Mouse (Mus musculus) right cerebral cortex, postnatal 10 days (tissue): ENCODE data around the gene Asb2.

Experiments
- DNase-seq, 2 experiments: peaks; one replicate each; pipeline ENCODE4 v3.0.0; 2021; ENCODE audit warnings: low spot score in 2 of 2

Asb2 gene

DNA sequence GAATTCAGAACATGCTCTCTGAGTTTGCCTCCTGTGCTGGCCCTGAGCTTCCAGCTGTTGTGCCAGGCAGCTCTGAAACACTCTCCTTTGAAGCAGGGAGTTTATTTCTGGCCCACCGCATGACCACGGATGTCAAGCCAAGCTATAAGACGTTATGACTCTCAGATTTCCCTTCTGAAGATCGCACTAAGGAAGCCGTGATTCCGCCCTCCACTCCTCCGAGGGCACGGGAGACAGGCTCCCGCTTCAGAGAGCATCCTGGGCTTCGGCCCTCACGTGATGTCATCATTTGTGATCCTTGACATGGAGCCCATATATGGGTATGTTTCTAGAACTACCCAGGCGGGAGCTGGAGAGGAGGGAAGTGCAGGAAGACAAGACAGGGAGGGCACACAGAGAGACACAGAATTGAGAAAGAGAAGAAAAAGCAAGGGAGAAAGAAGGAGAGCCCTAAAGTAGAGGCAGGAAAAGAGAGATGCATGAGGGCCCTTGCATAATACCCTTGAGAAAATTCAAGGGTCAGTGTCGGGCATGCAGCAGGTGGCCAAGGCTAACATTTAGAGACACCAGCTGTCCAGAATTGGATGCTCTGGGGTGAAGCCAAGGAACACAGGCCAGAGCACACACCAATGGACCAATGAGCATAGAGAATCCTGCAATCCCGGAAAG is at the start of gene Asb2:
TSS of gene Asb2 (minus strand) at position 256 of the 669 bp plus-strand sequence.
- no peak for DNase-seq

DNA sequence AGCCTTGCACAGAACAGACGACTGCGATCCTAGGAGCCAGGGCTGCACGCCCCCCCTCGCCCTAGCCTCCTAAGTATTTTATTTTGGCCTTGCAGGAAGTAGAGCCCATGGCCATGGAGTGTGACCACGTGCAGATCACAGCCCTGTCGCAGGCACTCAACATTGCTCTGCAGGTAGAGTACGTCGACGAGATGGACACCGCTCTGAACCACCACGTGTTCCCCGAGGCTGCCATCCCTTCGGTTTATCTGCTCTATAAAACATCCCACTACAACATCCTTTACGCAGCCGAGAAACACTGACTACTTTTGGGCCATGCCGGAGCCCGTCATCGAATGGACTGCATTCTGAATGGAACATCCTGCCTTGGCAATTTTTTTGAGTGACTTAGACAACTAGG is 48.3 kb upstream of the Asb2 start:
- peak in 1 of 2 experiments; percentile 34 for DNase-seq

DNA sequence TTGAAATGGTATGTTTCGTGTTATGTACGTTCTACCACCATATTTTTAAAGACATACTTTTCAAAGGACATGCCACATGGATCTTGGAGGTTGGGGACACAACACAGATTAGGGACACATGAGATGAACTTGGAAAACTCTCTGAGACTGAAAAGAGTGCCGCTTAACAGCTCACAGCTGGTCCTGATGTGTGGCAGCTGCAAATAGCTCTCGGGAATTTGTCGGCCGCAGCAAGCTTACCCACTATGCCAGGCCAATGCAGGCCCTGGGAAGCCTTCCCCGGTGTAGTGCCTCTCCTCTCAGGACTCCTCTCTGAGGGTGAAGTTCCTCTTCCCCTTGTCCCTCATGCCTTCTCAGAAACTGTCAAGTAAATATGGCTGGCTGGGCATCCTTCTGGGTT is 41.0 kb upstream of the Asb2 start:
- DNase-seq: no peak

DNA sequence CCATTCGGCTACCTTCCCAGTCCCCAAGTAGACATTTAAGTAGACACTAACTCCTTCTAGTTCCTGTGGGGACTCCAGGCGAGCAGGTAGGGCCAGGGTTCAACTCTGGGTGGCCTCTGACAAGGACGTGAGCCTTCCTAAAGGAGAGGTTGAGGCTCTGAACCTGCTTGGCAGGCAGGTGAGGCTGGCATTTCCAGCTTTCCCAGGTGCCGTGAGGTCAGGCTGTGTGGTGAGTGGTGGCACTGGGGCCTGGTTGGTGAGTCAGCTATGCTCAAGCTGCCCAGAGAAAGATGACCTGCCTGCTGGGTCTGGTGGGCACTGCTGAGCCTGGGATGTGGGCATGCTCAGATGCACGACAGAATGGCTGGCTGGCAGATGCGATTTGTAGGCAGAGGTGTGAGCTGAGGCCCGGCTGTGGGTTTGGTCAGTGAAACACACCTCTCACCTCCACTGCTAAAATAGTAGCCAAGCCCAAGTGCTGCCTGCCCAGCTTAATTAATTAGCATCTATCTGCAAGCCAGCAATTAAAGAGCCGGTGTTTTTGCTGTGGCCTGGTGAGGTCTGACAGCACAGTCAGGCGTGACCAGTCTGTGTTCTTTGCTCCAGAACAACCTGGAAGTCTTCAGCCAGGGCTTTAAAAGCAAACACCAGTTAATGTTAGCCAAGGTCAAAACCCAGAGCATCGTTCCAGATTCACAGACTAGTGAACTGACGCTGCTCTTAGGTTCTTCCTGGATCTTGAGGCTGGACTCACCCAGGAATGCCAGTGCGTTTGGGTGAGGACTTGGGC is 39.9 kb upstream of the Asb2 start:
- no peak for DNase-seq

DNA sequence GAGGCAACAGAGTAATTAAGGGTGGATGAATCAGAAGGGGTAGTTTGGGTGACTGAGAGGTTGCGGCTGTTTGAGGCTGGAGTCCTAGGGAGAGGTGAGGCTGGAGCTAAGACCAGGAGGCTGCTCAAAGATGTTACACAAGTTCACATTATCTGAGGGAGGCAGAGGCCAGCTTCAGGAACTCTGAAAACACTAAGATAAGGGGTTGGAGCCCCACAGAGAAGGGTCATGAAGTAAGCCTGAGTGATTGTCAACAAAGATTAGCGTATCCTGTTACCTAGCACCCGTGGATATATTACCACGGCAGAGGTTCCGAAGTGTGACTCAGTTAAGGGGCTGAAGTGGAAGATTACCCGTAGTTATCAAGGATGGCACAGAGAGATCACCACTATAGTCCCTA is 37.7 kb upstream of the Asb2 start:
- no peak for DNase-seq

DNA sequence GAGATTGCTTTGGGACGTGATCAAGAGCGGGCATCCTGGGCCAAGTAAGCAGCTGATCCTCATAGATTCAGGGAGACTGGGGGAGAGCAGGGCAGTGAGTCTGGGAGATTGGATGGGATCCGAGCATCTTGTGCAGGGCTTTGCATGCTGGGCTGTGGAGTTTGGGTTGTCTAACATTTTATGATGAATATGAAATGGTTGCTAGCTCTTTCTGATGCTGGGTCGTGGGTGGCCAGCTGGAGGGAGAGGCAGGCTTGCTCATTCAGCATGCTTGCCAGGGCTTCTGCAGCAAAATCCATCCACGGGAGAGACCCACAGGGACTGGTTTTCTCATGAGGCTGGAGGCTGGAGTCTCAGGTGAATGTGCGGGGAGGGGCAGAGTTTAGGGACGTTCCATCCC is 35.3 kb upstream of the Asb2 start:
- DNase-seq: peak; percentile 62 to 74

DNA sequence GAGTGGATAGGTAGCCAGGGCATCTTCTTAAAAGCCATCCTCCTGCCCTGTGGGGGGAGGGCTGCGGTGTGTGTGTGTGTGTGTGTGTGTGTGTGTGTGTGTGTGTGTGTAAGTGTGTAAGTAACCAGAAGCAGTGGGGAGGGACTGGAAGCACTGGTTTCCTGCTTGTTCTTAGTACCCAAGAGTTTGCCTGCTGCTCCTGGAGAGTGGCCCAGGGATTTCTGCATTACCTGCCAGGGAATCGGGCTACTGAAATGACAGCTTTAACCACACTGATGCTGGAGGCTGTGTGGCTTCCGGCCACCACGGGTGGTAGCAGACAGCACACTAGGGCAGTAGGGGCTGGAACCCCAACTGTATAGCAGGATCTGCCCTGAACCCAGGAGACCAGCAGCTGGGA is 34.2 kb upstream of the Asb2 start:
- no peak for DNase-seq

DNA sequence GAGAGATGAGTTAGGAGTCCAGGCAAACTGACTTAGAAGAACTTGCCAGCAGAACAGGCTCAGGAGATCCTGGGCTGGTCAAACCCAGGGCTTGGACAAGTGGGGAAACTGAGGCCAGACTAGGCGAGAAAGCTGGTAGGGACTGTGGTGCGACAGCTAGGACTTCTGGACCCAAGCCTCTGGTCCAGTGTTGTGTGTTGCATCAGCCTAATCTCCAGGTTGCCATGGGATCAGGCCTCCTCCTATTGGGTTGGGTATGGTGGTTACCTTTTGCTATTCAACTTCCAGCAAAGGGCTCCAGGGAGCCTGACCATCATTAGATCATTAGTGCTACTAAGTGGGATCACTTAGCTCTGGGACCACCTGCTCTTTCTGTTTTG is 33.5 kb upstream of the Asb2 start:
- no peak for DNase-seq

DNA sequence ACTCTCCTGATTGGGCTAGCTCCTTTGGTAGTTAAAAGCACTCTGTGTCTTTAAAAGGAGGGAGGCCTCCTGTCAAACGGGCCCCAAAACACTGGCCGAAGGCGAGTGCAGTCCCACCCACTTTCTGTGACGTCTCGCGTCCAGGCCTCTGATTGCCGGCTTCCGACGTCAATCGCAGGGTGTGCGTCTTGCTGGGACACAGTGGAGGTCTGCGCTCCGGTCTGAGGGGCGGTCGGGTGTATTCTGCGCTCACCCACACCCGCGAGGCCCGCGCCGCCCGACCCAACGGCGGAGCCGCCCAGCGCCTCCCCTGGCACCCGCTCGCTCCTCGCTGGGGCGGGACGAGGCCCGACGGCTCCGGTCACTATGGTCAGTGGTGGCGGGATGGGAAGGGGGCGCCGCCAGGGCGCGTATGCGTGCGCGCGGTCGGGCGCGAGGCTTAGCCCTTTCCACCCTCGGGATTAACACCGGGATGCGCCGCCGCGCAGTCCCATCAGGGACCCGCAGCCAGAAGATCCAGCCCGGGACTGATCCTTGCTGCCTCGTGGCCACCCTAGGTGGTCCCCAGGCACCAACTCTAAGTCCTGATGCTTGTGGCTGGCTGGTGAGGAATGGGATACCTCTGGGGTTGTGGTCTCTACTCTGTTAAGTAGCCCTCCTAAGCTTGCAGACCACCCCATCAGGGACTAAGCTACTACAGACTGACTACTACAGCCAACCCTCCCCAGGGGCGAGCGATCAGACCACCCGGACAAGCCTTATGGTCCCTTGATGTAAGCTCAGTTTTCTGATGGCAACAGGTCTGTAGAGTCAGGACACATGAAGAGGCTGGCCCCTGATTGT is 32.9 kb upstream of the Asb2 start, which contains the start of gene Otub2:
TSS of gene Otub2 (plus strand) at position 178 of the 843 bp plus-strand sequence.
- DNase-seq: peak; percentile 99

DNA sequence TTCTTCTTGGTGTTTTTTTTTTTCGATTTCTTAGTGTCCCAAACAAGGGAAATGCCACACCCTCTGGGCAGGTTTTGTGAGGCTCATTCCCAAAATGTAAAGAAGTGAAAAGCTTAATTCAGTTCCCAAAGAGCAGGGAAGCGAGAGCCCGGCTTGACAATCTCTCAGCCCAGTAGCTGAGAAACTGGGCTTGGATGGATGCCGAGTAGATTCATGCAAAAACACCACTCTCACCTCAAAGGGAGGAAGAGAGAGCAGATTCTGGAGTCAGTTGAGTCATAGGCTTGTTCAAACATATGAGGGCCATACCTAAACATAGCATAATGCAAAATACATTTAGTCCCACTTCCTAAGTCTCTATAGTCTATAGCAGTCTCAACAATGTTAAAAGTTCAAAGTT is 24.4 kb upstream of the Asb2 start:
- no peak for DNase-seq

DNA sequence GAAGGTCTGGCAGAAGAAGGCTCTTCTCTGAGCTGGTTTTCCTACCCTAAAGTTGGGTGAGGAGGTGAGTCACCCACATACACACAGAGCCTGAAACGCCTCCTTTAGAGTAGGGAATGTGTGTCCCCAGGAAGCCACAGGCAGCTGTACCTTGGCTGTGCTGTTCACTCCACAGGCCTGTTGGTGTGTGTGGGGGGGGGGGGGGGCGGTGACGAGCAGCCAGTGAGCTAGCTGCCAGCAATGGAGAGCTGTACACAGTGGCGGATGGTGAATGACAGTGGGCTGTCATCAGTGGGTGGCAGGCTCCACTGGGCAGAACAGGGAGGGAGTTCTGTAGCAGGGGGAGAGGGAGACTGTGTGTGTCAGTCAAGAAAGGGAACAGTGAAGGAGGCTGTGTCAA is 21.0 kb upstream of the Asb2 start:
- no peak for DNase-seq

DNA sequence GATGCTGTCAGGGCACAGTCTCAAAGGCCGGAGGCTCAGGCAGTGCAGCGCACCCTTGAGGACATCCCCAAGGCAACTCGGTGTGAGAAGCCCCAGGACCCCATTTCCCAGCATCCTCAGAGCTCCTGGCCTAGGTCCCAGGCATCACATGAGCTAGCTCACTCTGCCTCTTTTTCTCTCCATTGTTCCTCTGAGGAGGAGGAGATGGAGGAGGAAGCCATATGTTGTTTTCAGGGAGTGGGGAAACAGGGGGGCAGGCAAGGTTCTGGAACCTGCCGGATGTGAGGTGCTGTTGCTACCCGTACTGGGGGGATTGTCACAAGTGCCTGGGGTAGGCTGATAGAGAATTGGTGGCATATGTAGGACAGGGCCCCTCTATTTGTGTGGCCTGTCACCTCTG is 20.3 kb upstream of the Asb2 start:
- DNase-seq: peak; percentile 69 to 75

DNA sequence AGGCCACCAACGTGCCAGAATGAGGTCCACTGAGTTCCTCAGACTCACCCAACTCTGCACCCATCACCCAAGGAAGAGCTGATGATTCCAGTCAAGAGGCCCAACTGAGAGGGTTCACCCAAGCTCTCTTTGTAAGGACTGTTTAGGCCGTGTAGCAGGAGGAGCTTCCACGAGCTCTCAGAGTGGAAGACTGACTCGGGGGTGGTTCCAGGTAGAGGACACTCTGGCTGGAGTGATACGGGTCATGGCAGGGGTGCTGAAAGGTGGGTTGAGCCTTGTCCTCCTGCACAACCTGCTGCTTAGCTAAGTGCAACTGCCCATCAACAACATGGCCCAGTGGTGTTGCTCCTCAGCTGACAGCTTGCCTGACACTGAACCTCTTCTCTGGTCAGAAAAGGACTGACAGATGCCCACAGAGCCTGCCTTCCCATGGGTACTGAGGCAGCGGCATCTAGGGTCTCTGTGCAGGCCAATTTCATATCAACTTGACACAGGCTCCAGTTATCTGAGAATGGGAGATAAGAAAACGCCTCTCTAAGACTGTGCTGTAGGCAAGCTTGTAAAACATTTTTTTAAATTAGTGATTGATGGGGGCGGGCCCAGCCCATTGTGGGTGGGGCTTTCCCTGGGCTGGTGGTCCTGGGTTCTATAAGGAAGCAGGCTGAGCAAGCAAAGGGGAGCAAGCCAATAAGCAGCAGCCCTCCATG is 17.9 kb upstream of the Asb2 start:
- DNase-seq: no peak

DNA sequence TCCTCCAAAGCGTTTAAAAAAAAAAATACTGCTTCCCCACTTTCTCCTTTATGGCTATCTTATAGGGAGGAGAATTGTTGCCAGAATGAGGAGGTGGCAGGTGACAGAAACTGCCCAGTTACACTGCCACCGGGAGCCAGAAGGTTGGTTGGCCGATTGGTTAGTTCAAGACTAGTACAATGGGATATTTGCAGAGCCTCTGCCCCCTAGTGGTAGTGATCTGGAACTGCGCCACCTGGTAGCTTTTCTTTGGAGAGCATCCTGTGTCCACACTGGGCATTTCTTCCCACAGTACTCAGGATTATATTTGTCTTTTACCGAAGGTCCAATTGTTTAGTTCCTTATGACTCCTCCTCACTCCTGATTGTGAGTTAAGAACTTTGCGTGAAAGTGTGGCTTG is 15.9 kb upstream of the Asb2 start:
- peak in 1 of 2 experiments; percentile 60 for DNase-seq

DNA sequence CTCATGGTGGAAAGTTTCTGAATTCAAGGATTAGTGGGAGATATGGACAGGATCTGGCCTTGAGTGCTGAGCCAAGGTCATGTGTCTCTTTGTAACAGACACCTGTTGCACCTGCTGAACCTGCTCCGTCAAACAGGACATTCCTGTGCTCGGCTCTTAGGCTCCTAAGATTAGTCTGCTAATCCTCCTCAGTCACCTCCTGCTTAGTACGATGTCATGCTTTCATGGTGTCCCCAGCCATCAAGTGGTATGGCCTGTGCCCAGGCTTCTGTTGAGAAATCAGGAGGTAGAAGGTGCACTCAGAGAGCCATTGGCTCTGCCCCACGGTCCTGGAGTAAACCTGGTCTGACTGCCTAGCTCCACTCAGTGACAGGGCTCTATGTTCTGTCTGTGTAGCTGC is 15.1 kb upstream of the Asb2 start:
- DNase-seq: no peak

DNA sequence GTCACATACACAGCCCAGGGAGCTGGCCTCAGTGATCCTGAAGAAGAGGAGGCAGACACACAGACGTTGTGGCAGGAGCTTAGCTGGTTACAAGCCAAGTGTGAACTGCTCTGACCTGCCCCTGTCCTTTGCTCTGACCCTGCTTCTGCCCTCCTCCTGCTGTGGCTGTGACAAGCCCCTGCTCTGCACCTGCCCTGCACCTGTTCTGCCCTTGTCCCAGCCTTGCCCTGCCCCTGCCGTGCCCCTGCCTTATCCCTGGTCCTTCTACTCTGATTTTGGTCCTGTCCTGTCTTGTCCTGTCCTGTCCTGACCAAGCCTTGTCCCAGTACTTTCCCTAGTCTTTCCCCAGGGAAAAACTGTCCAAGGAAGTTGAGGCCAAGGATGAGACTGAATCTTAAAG is 13.0 kb upstream of the Asb2 start:
- DNase-seq: no peak

DNA sequence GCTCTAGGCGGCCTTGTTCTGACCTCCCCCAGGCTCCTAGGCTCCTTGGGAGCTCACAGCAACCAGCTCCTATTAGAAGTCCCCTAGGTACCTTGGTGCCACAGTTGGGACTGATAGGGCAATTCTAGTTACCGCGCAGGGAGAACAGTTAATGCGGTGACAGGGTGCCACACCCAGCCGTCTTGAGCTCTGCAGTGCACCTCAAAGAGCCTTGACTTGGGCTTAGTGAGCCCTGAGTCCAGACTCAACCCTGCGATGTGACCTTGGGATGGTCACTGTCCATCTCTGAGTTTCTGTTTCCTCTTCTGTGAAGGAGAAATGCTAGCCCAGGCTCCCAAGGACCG is 12.5 kb upstream of the Asb2 start:
- DNase-seq: no peak

DNA sequence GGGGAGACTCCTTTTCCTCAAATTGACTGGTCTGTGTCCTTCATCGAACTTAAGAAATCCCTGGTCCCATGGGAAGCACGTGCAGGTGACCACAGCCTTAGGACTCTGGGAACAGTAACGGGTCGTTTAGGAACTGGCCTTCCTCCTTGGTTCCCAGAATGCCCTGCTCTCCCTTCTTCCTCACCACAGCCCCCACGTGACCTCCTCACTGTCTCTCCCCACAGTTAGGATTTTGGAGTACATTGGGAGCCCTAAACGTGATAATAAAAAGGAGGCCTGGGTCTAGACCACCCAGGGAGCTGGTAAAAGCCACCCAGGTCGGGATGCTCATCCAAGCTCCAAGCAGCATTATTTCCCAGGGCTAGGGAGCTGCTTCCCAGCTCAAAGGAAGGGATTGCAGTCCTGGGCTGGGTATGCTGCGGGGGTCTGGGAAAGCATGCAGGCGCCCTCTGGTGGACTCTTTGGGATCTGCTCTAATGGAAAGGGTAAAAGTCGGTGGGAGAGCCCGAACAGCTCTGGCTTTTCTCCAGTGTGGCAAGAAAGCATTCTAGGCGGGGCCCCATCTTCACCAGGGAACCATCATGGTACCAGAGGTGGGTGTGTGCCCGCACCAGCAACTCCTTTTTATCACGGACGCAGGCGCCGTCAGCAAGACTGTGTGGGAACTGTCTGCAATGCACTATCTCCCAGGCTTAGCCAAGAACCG is 12.0 kb upstream of the Asb2 start:
- DNase-seq: peak; percentile 82 to 86

DNA sequence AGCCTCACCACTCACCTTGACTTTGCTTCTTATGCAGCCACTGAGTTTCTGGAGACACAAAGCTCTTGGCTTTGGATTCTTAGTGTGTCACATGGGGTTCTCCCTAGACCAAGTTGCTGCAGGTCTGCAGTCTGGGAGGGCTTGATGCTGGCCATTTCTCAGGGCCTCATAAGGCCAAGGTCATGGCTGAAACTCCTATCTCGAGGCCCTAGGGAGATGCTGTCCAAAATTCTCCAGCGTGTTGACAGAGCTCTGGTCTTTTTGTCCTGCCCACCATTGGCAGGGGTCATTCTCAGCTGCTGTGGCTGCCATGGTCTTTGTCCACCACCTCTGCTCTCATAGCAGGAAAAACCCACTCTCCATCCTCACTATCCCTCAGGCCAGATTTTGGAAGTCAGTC is 11.4 kb upstream of the Asb2 start:
- DNase-seq: no peak

DNA sequence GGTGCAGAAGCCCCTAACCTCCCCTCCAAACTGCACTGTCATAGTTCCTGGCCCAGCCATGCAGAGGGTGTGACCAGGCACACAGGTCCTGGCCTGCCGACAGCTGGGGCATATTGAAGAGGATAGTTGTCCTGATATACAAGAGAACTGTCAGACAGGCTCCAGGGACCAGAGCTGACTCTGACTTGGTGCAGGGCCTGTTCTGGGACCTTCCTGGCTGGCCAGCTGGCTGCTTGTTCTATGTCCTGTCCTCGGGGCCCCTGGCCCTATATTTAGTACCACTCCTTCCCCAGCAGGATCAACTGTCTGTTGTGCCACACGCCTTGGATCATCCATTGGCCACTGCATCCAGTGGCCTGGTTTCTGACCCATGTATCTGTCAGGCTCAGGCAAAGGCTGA is 6.5 kb upstream of the Asb2 start:
- DNase-seq: no peak

DNA sequence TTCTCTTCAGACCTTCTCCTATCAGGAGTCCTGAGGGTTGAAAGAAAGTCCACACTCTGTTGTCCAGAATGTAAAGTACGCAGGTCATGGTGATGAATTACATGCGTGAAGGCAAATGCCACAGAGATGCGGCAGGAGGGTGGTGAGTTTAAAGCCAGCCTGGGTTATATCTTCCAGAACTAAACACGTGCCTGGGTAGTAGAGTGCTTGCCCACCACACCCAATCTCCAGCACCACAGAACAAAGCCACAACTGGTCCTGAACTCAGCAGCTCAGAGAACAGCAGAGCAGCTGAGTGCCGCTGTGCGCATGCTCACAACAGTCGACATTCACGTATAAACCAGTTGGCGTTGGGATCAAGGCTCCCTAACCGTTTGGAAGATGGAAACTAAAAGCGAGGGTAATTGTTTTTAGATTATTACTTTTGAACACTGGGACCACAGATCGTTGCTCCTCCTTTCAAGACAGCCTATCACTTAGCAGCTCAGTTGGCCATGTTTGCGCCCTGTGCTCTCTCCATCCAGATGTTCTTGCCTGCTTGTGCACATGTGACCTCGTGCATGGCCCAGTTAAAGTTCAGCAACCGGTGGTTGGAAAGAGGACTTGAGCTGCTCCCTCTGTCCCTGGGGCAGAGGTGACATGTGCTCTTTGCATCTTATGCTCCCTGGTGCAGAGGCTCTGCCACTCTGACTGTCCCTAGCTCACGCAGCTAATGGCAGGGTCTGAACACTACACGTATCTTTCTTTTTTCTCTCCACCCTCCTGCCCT is 5.9 kb upstream of the Asb2 start:
- no peak for DNase-seq
